Mouse (Mus musculus): ENCODE results near the gene Olfr1057.

GRCm38 (mm10) chr2:86335333-86335732 lies 42.9 kb downstream of the Olfr1057 start, which contains the start of gene Olfr1054:
- no peak for TF ChIP-seq CTCF (IDR thresholded peaks at IDR 0.05)
- no peak for TF ChIP-seq POLR2A (IDR thresholded peaks at IDR 0.05; ENCODE audit: insufficient read depth, low read depth, low read length)
